Mouse (Mus musculus) heart, embryonic 14.5 days (tissue): ENCODE measurements around the gene Haus4. TPM values are rescaled to one million over a fixed set of nuclear protein-coding genes. Genes with fewer than 3 reads are reported as not detected.

Experiments
- ATAC-seq: fragments of 200-750 bp; cut with Nextera tagmentation; 2 replicates; pipeline ENCODE4 v1.8.0; 2017; ENCODE audit warnings: low read depth, moderate TSS enrichment; ENCODE audit not compliant: insufficient number of reproducible peaks, insufficient read depth, low FRiP score
- H3K27ac ChIP-seq, 2 experiments: fragments of 200-500 bp in 1 of 2; fragments of 300-500 bp in 1 of 2; sonication (generic) in 1 of 2; replicated peaks in 1 of 2; 2 replicates each; pipeline ENCODE4 v1.5.1; 2012 to 2014; ENCODE audit warnings: low read depth in 2 of 2, low read length in 2 of 2, control low read depth in 1 of 2, mild to moderate bottlenecking in 1 of 2, mixed read lengths in 1 of 2; ENCODE audit not compliant: control insufficient read depth in 1 of 2, insufficient read depth in 1 of 2
- H3K27me3 ChIP-seq: fragments of 300-500 bp; sonication (generic); 2 replicates; pipeline ENCODE4 v1.6.1; 2014; ENCODE audit warnings: mild to moderate bottlenecking, low read length, control low read depth; ENCODE audit not compliant: control insufficient read depth, insufficient read depth
- H3K36me3 ChIP-seq: fragments of 300-500 bp; sonication (generic); 2 replicates; pipeline ENCODE4 v1.6.1; 2014; ENCODE audit warnings: mild to moderate bottlenecking, control low read depth, low read length, mixed read lengths; ENCODE audit not compliant: control insufficient read depth, insufficient read depth
- H3K4me1 ChIP-seq, 2 experiments: fragments of 200-500 bp in 1 of 2; fragments of 300-500 bp in 1 of 2; sonication (generic) in 1 of 2; 2 replicates each; pipeline ENCODE4 v1.6.1; 2012 to 2014; ENCODE audit warnings: low read length in 2 of 2, control low read depth in 1 of 2, mixed read lengths in 1 of 2; ENCODE audit not compliant: control insufficient read depth in 2 of 2, insufficient read depth in 2 of 2
- H3K4me2 ChIP-seq: fragments of 300-500 bp; sonication (generic); 2 replicates; pipeline ENCODE4 v1.6.1; 2014; ENCODE audit warnings: mild to moderate bottlenecking, low read length
- H3K4me3 ChIP-seq, 2 experiments: fragments of 200-500 bp in 1 of 2; fragments of 300-500 bp in 1 of 2; sonication (generic) in 1 of 2; 2 replicates each; pipeline ENCODE4 v1.5.1; 2012 to 2014; ENCODE audit warnings: low read length in 2 of 2, mild to moderate bottlenecking in 2 of 2, control low read depth in 1 of 2, low read depth in 1 of 2, moderate library complexity in 1 of 2; ENCODE audit not compliant: control insufficient read depth in 1 of 2, insufficient read depth in 1 of 2
- H3K9ac ChIP-seq: fragments of 300-500 bp; sonication (generic); 2 replicates; pipeline ENCODE4 v1.6.1; 2014; ENCODE audit warnings: mild to moderate bottlenecking, low read length
- H3K9me3 ChIP-seq: fragments of 300-500 bp; sonication (generic); 2 replicates; pipeline ENCODE4 v1.6.1; 2016; ENCODE audit warnings: low read length, control low read depth; ENCODE audit not compliant: control insufficient read depth
- WGBS: fragments of 180-500 bp; shearing (Covaris S2); extraction: QIAGEN DNeasy Blood & Tissue Kit; methylation state at CpG from one replicate; pipeline ENCODE4 v1.1.7; 2014; 5-methylcytosine and 5-hydroxymethylcytosine counted together
- polyA plus RNA-seq: library from polyadenylated mRNA; unstranded; fragments of >200 nt; fragmentation: Nextera tagmentation; extraction: Ambion mirVana; gene quantifications from 2 replicates; pipeline ENCODE4 v1.2.1, GENCODE M21; 2014

Haus4 gene
- polyA plus RNA-seq, 1 experiment from 2014 or later = 36.1 TPM

DNA sequence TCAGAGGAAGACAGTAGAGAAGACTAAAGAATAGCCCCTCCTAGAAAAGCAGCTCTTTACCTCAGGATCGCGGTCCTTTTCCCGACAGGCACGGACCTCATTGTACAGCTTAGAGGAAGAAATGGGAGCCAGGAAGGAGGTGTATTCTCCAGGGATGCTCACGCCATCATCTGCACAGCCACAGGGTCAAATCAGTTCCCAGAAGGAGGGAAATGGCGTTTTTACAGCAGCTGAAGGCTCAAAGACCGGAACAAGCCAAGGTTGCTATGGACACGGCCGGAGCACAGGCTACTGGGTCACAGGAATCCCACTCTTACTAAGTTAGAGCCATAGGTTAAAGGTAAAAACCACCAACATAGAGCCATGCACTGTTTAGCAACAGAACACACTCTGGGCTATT, 44.6 kb downstream of the Haus4 start:
- H3K9me3 ChIP-seq = peaks cover 7% of the 10 kb centered on the region; the same call in 1 of the 2 replicates
- WGBS = 94% methylated on average over 9 of the region's 9 CpGs
- H3K27ac ChIP-seq = no peak overlapping the region
- H3K4me1 ChIP-seq = no peaks in the 10 kb centered on the region
- no peak overlapping the region for H3K4me2 ChIP-seq
- ATAC-seq = no peak
- peaks cover 87% of the 10 kb centered on the region for H3K36me3 ChIP-seq
- H3K4me3 ChIP-seq = no peak overlapping the region
- H3K9ac ChIP-seq = no peak overlapping the region
- H3K27me3 ChIP-seq = no peaks in the 10 kb centered on the region

DNA sequence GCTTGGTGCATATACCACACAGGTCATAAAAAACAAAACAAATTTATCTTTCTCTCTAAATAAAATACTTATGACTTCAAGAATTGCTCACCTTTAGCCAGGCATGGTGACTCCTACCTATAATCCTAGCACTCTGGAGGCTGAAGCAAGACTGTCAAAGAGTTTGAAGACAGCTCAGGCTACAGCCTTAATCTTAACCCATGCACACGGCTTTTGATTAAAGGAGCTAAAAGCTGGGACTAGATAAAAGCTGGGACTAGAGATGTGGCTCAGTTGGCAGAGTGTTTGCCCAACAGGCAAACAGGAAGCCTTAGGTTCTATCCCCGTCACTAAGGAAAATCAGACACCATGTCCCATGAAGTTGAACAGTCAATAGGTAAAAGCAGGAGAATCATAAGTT, 51.3 kb downstream of the Haus4 start:
- no peak overlapping the region for H3K27ac ChIP-seq
- no peaks in the 10 kb centered on the region for H3K27me3 ChIP-seq
- WGBS = 68% methylated on average over 2 of the region's 2 CpGs
- no peak overlapping the region for H3K4me3 ChIP-seq
- H3K36me3 ChIP-seq = peaks cover 20% of the 10 kb centered on the region
- H3K4me2 ChIP-seq = no peak overlapping the region
- ATAC-seq = no peak
- peaks cover 11% of the 10 kb centered on the region; the same call in 1 of the 2 replicates for H3K9me3 ChIP-seq
- H3K9ac ChIP-seq = no peak overlapping the region
- no peaks in the 10 kb centered on the region for H3K4me1 ChIP-seq

DNA sequence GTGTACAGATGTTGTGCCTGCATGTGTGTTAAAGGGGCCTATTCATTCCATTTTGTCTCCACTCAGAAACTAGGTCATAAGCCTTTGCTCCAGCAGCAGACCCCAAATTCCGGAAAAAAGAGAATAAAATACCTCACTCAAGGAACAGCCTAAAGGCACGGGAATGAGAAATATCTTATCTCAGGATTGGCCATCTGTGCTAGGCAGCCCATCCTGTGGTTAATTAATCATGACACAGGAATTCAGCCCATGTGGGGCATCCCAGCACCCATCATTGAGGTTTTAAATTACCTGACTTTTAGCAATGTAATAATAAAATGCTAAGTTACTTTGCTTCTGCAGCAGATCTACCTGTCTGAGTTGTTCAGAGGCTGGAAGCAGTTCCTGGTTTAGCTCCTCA, 53.1 kb downstream of the Haus4 start:
- H3K27ac ChIP-seq = no peak overlapping the region
- H3K9me3 ChIP-seq = peaks cover 11% of the 10 kb centered on the region; the same call in 1 of the 2 replicates
- no peak for ATAC-seq
- no peak overlapping the region for H3K4me2 ChIP-seq
- no peak overlapping the region for H3K9ac ChIP-seq
- H3K4me3 ChIP-seq = no peak overlapping the region
- H3K4me1 ChIP-seq = no peaks in the 10 kb centered on the region
- 47% methylated on average over 2 of the region's 2 CpGs for WGBS
- H3K27me3 ChIP-seq = no peaks in the 10 kb centered on the region
- peaks cover 3% of the 10 kb centered on the region for H3K36me3 ChIP-seq

DNA sequence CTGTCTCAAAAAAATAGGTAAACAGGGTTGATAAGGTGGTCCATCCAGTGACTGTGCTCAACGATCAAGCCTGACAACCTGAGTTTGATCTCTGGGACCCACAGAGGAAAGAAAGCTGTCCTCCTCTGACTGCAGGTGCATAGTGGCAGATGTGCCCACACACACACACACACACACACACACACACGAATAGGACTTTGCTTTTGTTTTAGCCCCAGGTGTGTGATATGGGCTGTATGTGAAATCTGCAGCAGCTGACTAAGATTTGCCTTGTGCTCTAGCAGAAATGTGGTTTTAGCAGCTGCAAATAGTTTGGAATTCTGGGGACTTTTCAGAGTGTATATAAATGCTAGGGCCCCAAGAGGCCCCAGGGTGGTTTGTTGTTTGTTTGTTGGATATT, 55.1 kb downstream of the Haus4 start:
- H3K9me3 ChIP-seq = peaks cover 11% of the 10 kb centered on the region; the same call in 1 of the 2 replicates
- no peak overlapping the region for H3K27ac ChIP-seq
- H3K4me2 ChIP-seq = no peak overlapping the region
- H3K4me3 ChIP-seq = no peak overlapping the region
- no peaks in the 10 kb centered on the region for H3K36me3 ChIP-seq
- no peak for ATAC-seq
- no peak overlapping the region for H3K9ac ChIP-seq
- no peaks in the 10 kb centered on the region for H3K27me3 ChIP-seq
- WGBS = 62% methylated on average over 2 of the region's 2 CpGs
- no peaks in the 10 kb centered on the region for H3K4me1 ChIP-seq

DNA sequence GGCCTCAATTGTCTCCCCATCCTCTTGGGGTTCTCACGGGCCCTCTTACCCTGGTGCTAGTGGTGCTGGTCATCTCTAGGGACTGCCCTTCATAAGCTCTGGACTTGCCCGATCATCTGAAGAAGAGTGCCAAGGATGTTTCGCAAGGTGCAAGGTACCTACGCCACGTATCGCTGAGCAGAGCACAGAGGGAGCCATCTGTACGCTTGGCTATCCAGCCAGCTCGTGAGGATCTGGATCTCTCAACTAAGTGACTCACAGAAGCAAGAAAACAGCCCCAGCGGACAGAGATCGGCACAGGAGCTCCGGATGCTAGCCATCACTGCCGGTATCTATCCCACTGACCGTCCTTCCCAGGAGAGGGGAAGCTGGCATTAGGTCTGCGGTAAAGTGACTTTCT, 57.7 kb downstream of the Haus4 start:
- Histone ChIP-seq H3K27me3 (no peaks in the 10 kb centered on the region), H3K4me1 (no peaks in the 10 kb centered on the region), H3K27ac (no peak overlapping the region), H3K4me3 (no peak overlapping the region), H3K36me3 (no peaks in the 10 kb centered on the region), H3K9me3 (peaks cover 5% of the 10 kb centered on the region; the same call in 1 of the 2 replicates), H3K4me2 (no peak overlapping the region), H3K9ac (no peak overlapping the region)
- no peak for ATAC-seq
- WGBS = 81% methylated on average over 14 of the region's 14 CpGs

DNA sequence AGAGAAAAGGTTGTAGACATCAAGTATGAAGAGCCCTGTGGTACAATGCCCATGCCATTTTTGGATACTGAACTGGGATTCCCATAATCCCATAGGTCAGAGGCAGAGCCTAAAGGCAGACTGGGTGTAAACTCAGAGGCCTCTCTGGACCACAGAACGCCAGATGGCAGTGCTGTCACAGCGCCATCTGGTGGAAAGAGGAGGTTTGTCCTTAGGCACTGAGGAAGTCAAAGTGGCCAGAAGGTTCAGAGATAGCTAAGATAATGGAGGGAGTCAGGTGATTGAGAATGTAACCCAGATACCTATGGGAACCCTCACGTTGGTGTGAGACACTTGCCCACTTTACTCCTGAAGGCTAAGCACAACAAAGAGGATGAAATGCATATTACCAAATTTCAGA, 60.2 kb downstream of the Haus4 start:
- Histone ChIP-seq H3K4me2 (no peak overlapping the region), H3K36me3 (no peaks in the 10 kb centered on the region), H3K9ac (no peak overlapping the region), H3K27ac (no peak overlapping the region), H3K4me3 (no peak overlapping the region), H3K4me1 (no peaks in the 10 kb centered on the region), H3K27me3 (no peaks in the 10 kb centered on the region), H3K9me3 (no peaks in the 10 kb centered on the region)
- WGBS = 1% methylated on average over 3 of the region's 3 CpGs
- ATAC-seq = no peak

DNA sequence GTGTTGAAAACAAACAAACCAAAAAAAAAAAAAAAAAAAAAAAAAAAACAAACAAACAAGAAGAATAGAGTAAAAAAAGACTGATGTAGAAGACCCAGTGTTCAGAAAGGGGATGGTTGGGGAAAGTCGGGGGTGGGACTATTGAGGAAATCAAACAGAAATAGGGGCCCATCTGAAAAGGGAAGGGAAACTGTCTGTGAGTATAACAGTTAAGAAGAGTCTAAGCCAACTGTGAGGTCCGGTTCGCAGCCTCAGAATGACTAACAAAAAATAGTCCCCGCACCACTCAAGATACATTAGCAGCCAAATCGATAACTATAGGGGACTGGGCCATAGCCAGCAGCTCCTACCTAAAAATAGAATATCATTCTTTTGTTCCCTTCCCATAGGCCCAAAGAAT, 61.2 kb downstream of the Haus4 start:
- Histone ChIP-seq H3K27me3 (no peaks in the 10 kb centered on the region), H3K4me1 (no peaks in the 10 kb centered on the region), H3K9ac (no peak overlapping the region), H3K27ac (no peak overlapping the region), H3K4me3 (no peak overlapping the region), H3K9me3 (no peaks in the 10 kb centered on the region), H3K4me2 (no peak overlapping the region), H3K36me3 (no peaks in the 10 kb centered on the region)
- WGBS = 69% methylated on average over 5 of the region's 5 CpGs
- ATAC-seq = no peak

DNA sequence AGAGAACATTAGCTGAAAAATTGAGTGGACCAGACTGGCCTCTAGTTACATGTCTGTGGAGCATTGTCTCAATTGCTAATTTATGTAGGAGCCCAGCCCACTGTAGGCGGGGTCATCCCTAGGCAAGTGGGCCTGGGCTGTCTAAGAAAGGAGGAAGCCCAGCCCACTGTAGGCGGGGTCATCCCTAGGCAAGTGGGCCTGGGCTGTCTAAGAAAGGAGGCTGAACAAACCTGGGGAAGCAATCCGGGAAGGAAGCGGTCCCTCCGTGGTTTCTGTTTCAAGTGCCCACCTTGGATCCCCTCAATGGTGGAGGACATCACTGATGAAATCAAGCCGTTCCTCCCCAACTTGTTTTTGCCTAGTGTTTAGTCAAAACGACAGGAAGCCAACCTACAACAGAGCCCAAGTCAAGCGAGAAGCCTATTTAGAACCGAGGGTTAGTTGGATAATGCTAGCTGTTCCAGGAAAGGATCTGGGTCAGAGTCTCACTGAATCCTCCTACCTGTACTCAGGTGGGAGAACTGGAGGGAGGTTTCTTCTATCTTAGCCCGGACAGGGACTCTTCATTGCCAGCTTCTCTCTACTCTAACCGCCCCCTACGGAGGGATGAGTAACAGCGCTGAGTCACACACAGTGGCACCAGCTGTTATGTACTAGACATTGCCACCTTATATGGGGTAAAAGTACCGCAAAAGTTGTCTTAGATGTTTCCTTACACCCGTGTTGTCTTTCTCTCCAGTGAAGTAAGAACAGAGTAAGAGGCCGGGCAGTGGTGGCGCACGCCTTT, 61.9 kb downstream of the Haus4 start:
- H3K27me3 ChIP-seq = no peaks in the 10 kb centered on the region
- no peaks in the 10 kb centered on the region for H3K9me3 ChIP-seq
- no peak overlapping the region for H3K4me3 ChIP-seq
- no peak overlapping the region for H3K27ac ChIP-seq
- ATAC-seq = no peak
- no peak overlapping the region for H3K9ac ChIP-seq
- no peak overlapping the region for H3K4me2 ChIP-seq
- WGBS = 65% methylated on average over 18 of the region's 18 CpGs
- H3K4me1 ChIP-seq = no peaks in the 10 kb centered on the region
- H3K36me3 ChIP-seq = no peaks in the 10 kb centered on the region
